Mouse (Mus musculus): Measurements from ENCODE around the gene Polr2a. TPM values are rescaled to one million over a fixed set of nuclear protein-coding genes. Genes with fewer than 3 reads are reported as not detected.

The Polr2a gene
- polyA plus RNA-seq (2012; rRNA removed): 21.7 and 23.2 TPM in 2 replicates

DNA sequence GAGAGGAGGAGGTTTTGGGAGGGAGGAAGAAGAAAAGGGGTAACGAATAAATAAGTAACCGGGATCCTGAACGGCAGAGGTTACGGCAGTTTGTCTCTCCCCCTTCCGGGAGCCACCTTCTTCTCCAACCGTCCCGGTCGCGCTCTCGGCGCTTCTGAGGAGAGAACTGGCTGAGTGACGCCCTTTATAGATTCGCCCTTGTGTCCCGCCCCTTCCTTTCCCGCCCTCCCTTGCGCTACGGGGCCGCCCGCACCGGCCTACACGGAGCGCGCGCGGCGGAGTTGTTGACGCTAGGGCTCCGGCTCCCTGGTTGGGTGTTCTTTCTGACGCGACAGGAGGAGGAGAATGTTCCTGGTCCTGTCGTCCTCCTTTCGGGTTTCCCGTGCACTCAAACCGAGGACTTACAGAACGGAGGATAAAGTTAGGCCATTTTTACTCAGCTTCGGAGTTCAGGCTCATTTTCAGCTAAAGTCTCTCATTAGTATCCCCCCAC, at the start of gene Polr2a:
Polr2a (minus strand) TSS at position 160 of the 493 bp plus-strand sequence.
- no peak for TF ChIP-seq CTCF (IDR thresholded peaks at IDR 0.05; ENCODE audit: extremely low read depth, insufficient read depth, low read length)
- peak; percentile 100 for TF ChIP-seq POLR2A (IDR thresholded peaks at IDR 0.05; ENCODE audit: extremely low read depth, insufficient read depth, low read length)
- peak within 1 kb of the TSS; percentile 82 for H3K27ac ChIP-seq (ENCODE audit: insufficient read depth, low read length)
- H3K4me1 ChIP-seq (ENCODE audit: control insufficient read depth, insufficient read depth, low read length): 0 out of 2 replicates have a peak, but pooled peaks cover 1% of the 10 kb centered on the region
- H3K4me3 ChIP-seq (ENCODE audit: insufficient read depth, low read length): peak within 1 kb of the TSS; percentile 41

DNA sequence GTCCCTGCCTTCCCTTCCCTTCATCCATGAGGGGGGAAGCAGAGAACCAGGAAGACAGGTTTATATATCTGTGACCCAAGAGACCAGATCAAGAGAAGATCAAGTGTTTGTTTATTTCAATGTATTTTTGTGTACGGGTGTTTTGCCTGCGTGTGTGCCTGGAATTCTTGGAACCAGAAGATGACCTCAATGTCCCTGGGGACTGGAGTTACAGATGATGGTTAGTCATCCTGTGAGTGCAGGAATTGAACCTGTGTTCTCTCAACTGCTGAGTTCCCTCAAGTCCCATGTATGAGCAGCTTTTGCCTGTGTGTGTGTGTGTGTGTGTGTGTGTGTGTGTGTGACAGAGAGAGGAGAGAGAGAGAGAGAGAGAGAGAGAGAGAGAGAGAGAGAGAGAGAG, 49.2 kb upstream of the Polr2a start:
- no peak overlapping the region for H3K27ac ChIP-seq (ENCODE audit: insufficient read depth, low read length)
- TF ChIP-seq CTCF (IDR thresholded peaks at IDR 0.05; ENCODE audit: extremely low read depth, insufficient read depth, low read length): no peak
- TF ChIP-seq POLR2A (IDR thresholded peaks at IDR 0.05; ENCODE audit: extremely low read depth, insufficient read depth, low read length): no peak
- no peak overlapping the region for H3K4me3 ChIP-seq (ENCODE audit: insufficient read depth, low read length)
- no peaks in the 10 kb centered on the region for H3K4me1 ChIP-seq (ENCODE audit: control insufficient read depth, insufficient read depth, low read length)

GRCm38 (mm10) chr11:69806378-69806777, 47.9 kb upstream of the Polr2a start:
- no peak for TF ChIP-seq CTCF (IDR thresholded peaks at IDR 0.05; ENCODE audit: extremely low read depth, insufficient read depth, low read length)
- no peak for TF ChIP-seq POLR2A (IDR thresholded peaks at IDR 0.05; ENCODE audit: extremely low read depth, insufficient read depth, low read length)
- H3K4me3 ChIP-seq (ENCODE audit: insufficient read depth, low read length): no peak overlapping the region
- peaks cover 1% of the 10 kb centered on the region; the same call in 1 of the 2 replicates for H3K4me1 ChIP-seq (ENCODE audit: control insufficient read depth, insufficient read depth, low read length)
- no peak overlapping the region for H3K27ac ChIP-seq (ENCODE audit: insufficient read depth, low read length)

DNA sequence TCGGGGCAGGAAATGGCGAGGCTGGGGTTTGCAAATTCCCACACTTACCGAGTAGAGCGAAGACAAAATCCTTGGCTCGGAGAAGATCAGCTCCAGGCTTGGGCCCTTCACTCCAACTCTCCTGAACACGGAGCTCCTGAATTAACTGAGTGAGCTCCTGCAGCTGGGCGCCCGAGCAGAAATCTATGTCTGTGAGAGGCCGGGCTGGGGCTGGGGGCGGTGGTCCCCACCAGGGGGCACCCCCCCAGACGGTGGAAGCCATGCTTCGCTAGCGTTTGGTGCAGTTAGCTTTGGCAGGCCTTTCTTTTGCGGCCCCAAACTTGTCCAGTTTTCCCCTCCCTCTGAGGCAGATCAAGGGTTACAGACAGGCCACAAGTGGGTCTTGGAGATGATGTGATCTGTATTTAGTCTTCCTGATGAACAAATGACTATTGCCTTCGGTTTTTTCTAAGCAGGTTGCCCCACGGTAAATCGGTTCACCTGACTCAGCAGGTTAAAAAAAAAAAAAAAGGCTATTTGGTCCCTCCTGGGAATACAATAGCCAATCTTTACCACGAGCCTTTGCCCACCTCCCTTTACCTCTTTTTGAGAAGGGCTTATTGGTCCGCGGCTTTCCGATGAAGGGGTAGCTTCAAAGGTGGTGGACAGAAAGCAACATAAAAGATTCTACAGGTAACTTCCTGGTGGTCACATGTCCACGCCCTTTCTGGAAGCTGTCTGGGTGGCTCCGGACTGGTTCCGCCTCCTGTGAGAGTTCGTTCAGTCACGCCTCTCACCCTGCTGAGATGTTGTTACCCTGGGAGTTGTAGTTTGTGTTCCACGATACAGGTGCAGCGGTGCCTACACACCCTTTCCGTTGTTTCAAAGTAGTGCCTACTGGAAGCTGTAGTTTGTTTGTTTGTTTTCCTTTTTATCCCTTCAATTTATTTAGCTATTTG, 46.8 kb upstream of the Polr2a start, which contains the start of gene Tmem102:
Tmem102 (minus strand) TSS at position 653 of the 938 bp plus-strand sequence.
- no peak for TF ChIP-seq POLR2A (IDR thresholded peaks at IDR 0.05; ENCODE audit: extremely low read depth, insufficient read depth, low read length)
- TF ChIP-seq CTCF (IDR thresholded peaks at IDR 0.05; ENCODE audit: extremely low read depth, insufficient read depth, low read length): no peak
- no peak within 1 kb of the TSS for H3K4me3 ChIP-seq (ENCODE audit: insufficient read depth, low read length)
- peaks cover 1% of the 10 kb centered on the region; the same call in 1 of the 2 replicates for H3K4me1 ChIP-seq (ENCODE audit: control insufficient read depth, insufficient read depth, low read length)
- no peak within 1 kb of the TSS for H3K27ac ChIP-seq (ENCODE audit: insufficient read depth, low read length)

DNA sequence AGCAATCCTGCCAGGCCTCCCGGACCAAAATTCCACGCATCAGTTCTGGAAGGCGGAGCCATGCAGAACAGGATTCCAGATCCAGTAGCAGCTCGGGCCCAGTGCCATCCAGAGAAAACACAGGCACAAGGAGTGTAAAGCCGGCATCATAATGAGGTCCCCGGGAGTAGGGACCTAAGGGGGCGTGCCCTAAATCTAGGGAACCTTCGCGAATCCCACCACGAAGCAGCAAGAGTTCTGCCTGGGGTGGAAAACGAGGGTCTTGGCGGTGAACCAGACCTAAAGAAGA, 46.2 kb upstream of the Polr2a start:
- H3K4me3 ChIP-seq (ENCODE audit: insufficient read depth, low read length): no peak overlapping the region
- peaks cover 1% of the 10 kb centered on the region; the same call in 1 of the 2 replicates for H3K4me1 ChIP-seq (ENCODE audit: control insufficient read depth, insufficient read depth, low read length)
- H3K27ac ChIP-seq (ENCODE audit: insufficient read depth, low read length): no peak overlapping the region
- TF ChIP-seq POLR2A (IDR thresholded peaks at IDR 0.05; ENCODE audit: extremely low read depth, insufficient read depth, low read length) (no peak), CTCF (IDR thresholded peaks at IDR 0.05; ENCODE audit: extremely low read depth, insufficient read depth, low read length) (no peak)

DNA sequence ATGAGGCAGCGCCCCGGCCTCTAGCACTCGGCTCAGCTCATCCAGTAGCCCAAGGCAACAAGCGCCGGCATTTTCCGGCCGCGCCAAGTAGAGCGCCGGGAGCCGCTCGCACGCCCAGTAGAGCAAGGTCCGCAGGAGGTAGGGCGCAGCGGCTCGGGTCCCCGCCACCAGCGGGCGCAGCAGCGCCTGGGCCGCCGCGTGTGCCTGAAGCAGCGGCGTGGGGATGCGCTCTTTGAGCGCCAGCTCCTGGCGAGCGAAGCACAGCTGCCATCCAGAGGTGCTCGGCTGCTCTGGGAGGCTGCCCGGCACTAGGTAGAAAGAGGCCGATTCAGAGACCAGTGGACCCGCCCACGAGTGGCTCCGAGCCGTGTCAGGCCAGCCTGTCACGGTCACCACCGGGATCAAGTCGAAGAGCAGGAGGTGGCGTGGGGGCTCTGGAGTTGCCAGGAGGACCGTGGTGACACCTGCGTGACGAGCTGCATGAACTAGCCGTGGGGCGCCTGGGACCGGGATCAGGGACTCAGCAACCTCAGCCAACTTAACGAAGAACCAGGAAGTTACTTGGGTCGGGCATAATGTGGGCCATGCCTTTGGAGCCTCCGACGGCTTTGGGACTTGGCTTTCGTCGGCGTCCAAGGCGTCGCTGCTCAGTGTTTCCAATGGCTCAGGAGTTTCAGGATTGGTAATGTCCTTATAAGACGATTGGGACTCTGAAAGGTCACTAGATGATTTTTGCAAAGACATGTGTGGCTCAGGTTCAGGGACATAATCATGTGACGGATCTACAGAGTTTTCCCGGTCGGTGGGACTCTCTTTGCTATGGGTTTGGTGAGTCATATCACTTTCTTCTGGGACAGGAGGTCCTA, 45.6 kb upstream of the Polr2a start:
- Histone ChIP-seq H3K4me3 (ENCODE audit: insufficient read depth, low read length) (peak overlapping the region; percentile 78), H3K4me1 (ENCODE audit: control insufficient read depth, insufficient read depth, low read length) (peaks cover 1% of the 10 kb centered on the region; the same call in 1 of the 2 replicates), H3K27ac (ENCODE audit: insufficient read depth, low read length) (no peak overlapping the region)
- TF ChIP-seq POLR2A (IDR thresholded peaks at IDR 0.05; ENCODE audit: extremely low read depth, insufficient read depth, low read length) (no peak), CTCF (IDR thresholded peaks at IDR 0.05; ENCODE audit: extremely low read depth, insufficient read depth, low read length) (no peak; the same call in 1 of the 2 replicates)

- H3K4me1 ChIP-seq (ENCODE audit: control insufficient read depth, insufficient read depth, low read length): peaks cover 1% of the 10 kb centered on the region; the same call in 1 of the 2 replicates
- TF ChIP-seq POLR2A (IDR thresholded peaks at IDR 0.05; ENCODE audit: extremely low read depth, insufficient read depth, low read length) (no peak), CTCF (IDR thresholded peaks at IDR 0.05; ENCODE audit: extremely low read depth, insufficient read depth, low read length) (no peak)
- H3K27ac ChIP-seq (ENCODE audit: insufficient read depth, low read length): no peak overlapping the region
- peak overlapping the region; percentile 78; the same call in 1 of the 2 replicates for H3K4me3 ChIP-seq (ENCODE audit: insufficient read depth, low read length)
Measured at GRCm38 (mm10) chr11:69803328-69803727, 44.9 kb upstream of the Polr2a start.

DNA sequence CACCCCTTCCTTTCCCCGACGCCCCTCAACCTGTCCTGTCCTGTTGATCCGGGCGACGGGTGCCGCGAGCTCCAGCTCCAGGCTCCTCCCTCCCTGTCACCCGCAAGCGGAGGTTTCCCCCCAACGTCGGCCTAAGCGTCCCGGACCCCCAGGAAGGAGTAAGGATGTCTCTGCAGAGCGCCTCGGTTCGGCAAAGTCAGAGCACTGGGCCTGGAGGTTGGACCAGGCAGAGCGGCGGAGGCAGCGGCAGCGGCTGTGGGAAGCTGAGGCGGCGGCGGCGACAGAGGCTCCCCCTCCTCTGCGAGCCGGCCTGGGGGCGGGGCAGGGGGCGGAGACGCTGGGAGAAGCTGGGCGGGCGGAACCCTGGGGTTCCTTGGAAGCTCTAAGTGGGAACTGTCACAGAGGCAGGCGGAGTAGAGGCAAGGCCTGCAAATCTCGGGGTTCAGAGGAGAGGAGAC, 44.2 kb upstream of the Polr2a start:
- TF ChIP-seq CTCF (IDR thresholded peaks at IDR 0.05; ENCODE audit: extremely low read depth, insufficient read depth, low read length) (no peak), POLR2A (IDR thresholded peaks at IDR 0.05; ENCODE audit: extremely low read depth, insufficient read depth, low read length) (no peak)
- H3K4me1 ChIP-seq (ENCODE audit: control insufficient read depth, insufficient read depth, low read length): peaks cover 1% of the 10 kb centered on the region; the same call in 1 of the 2 replicates
- H3K4me3 ChIP-seq (ENCODE audit: insufficient read depth, low read length): peak overlapping the region; percentile 78
- peak overlapping the region; percentile 72 for H3K27ac ChIP-seq (ENCODE audit: insufficient read depth, low read length)

All from cortical plate, adult 2 months (tissue).